Mouse (Mus musculus) lung, postnatal 0 days (tissue): ENCODE data around the gene Rbbp8nl. TPM values are rescaled to one million over a fixed set of nuclear protein-coding genes. Genes with fewer than 3 reads are reported as not detected.
A peak's percentile ranks its signal among the peaks of the same experiment; 100 is the strongest.

ENCODE experiments used
- ATAC-seq: fragments of 200-750 bp; cut with Nextera tagmentation; 2 replicates; pipeline ENCODE4 v1.8.0; 2017; ENCODE audit warnings: moderate library complexity
- DNase-seq: peaks from one replicate; pipeline ENCODE4 v3.0.0-alpha.2; 2016; ENCODE audit warnings: low spot score
- H3K27ac ChIP-seq: fragments of 300-500 bp; sonication (generic); 2 replicates; pipeline ENCODE4 v1.5.1; 2014; ENCODE audit warnings: antibody characterized with exemption, mild to moderate bottlenecking, low read length, mixed read lengths
- H3K27me3 ChIP-seq: fragments of 300-500 bp; sonication (generic); replicated peaks from 2 replicates; pipeline ENCODE4 v1.6.1; 2014; ENCODE audit warnings: low read length, mixed read lengths; ENCODE audit not compliant: insufficient read depth
- H3K36me3 ChIP-seq: fragments of 300-500 bp; sonication (generic); 2 replicates; pipeline ENCODE4 v1.6.1; 2014; ENCODE audit warnings: low read length, mixed read lengths; ENCODE audit not compliant: insufficient read depth
- H3K4me1 ChIP-seq: fragments of 300-500 bp; sonication (generic); 2 replicates; pipeline ENCODE4 v1.6.1; 2014; ENCODE audit warnings: antibody characterized with exemption, low read depth, low read length, mixed read lengths; ENCODE audit not compliant: insufficient read depth
- H3K4me2 ChIP-seq: fragments of 300-500 bp; sonication (generic); replicated peaks from 2 replicates; pipeline ENCODE4 v1.6.1; 2014; ENCODE audit warnings: low read depth, mild to moderate bottlenecking, low read length, moderate library complexity, mixed read lengths
- H3K4me3 ChIP-seq: fragments of 300-500 bp; sonication (generic); 2 replicates; pipeline ENCODE4 v1.5.1; 2014; ENCODE audit warnings: low read depth, low read length
- H3K9ac ChIP-seq: fragments of 300-500 bp; sonication (generic); replicated peaks from 2 replicates; pipeline ENCODE4 v1.6.1; 2014; ENCODE audit warnings: low read depth, mild to moderate bottlenecking
- H3K9me3 ChIP-seq: fragments of 300-500 bp; sonication (generic); 2 replicates; pipeline ENCODE4 v1.6.1; 2016; ENCODE audit warnings: low read length, mixed read lengths
- CTCF ChIP-seq: IDR thresholded peaks from 2 replicates; pipeline ENCODE4 v1.5.1; 2016; ENCODE audit warnings: antibody characterized with exemption, mild to moderate bottlenecking
- EP300 ChIP-seq: IDR thresholded peaks from 2 replicates; pipeline ENCODE4 v1.6.1; 2016; ENCODE audit warnings: antibody characterized with exemption, mild to moderate bottlenecking, control low read depth
- WGBS: fragments of 180-500 bp; shearing (Covaris S2); extraction: QIAGEN DNeasy Blood & Tissue Kit; methylation state at CpG from one replicate; pipeline ENCODE4 v1.1.7; 2014; 5-methylcytosine and 5-hydroxymethylcytosine counted together
- polyA plus RNA-seq: library from polyadenylated mRNA; unstranded; fragments of >200 nt; fragmentation: Nextera tagmentation; extraction: Ambion mirVana; gene quantifications from 2 replicates; pipeline ENCODE4 v1.2.1, GENCODE M21; 2015

Rbbp8nl gene
- polyA plus RNA-seq, 1 experiment from 2014 or later = 0.20 TPM

- Histone ChIP-seq H3K36me3 (no peaks in the 10 kb centered on the region), H3K27me3 (no peaks in the 10 kb centered on the region), H3K9me3 (no peaks in the 10 kb centered on the region), H3K4me3 (no peak overlapping the region), H3K9ac (no peak overlapping the region), H3K27ac (no peak overlapping the region), H3K4me1 (0 out of 2 replicates have a peak, but pooled peaks cover 2% of the 10 kb centered on the region), H3K4me2 (no peak overlapping the region)
- no peak for ATAC-seq
- 20% methylated on average over 2 of the region's 2 CpGs for WGBS
- no peak for DNase-seq
- no peak for TF ChIP-seq EP300
- no peak for TF ChIP-seq CTCF
These were observed 10.6 kb upstream of the Rbbp8nl start for GRCm38 (mm10) chr2:180300252-180300651.

- DNase-seq = peak; percentile 49
- H3K4me1 ChIP-seq = peaks cover 6% of the 10 kb centered on the region; the same call in 1 of the 2 replicates
- H3K27ac ChIP-seq = no peak overlapping the region
- no peak overlapping the region for H3K9ac ChIP-seq
- no peak overlapping the region for H3K4me3 ChIP-seq
- H3K4me2 ChIP-seq = no peak overlapping the region
- no peaks in the 10 kb centered on the region for H3K9me3 ChIP-seq
- TF ChIP-seq CTCF (no peak), EP300 (no peak)
- WGBS = 48% methylated on average over 8 of the region's 8 CpGs
- no peaks in the 10 kb centered on the region for H3K36me3 ChIP-seq
- 0 out of 2 replicates have a peak, but pooled peaks have one; percentile 9 for ATAC-seq
- H3K27me3 ChIP-seq = no peaks in the 10 kb centered on the region
These were observed 3.2 kb upstream of the Rbbp8nl start for GRCm38 (mm10) chr2:180292906-180293305.

GRCm38 (mm10) chr2:180292026-180292425, 2.3 kb upstream of the Rbbp8nl start:
- Histone ChIP-seq H3K4me3 (no peak overlapping the region), H3K27me3 (no peaks in the 10 kb centered on the region), H3K27ac (no peak overlapping the region), H3K9ac (no peak overlapping the region), H3K9me3 (no peaks in the 10 kb centered on the region), H3K4me2 (no peak overlapping the region), H3K4me1 (peaks cover 6% of the 10 kb centered on the region; the same call in 1 of the 2 replicates), H3K36me3 (no peaks in the 10 kb centered on the region)
- no peak for ATAC-seq
- WGBS = 41% methylated on average over 4 of the region's 4 CpGs
- TF ChIP-seq CTCF (no peak), EP300 (no peak)
- DNase-seq = no peak

GRCm38 (mm10) chr2:180291566-180291965, 1.9 kb upstream of the Rbbp8nl start:
- Histone ChIP-seq H3K4me3 (no peak overlapping the region), H3K4me1 (peaks cover 6% of the 10 kb centered on the region; the same call in 1 of the 2 replicates), H3K36me3 (no peaks in the 10 kb centered on the region), H3K27me3 (no peaks in the 10 kb centered on the region), H3K27ac (no peak overlapping the region), H3K9me3 (no peaks in the 10 kb centered on the region), H3K9ac (no peak overlapping the region), H3K4me2 (no peak overlapping the region)
- 48% methylated on average over 5 of the region's 5 CpGs for WGBS
- no peak for ATAC-seq
- no peak for DNase-seq
- TF ChIP-seq CTCF (no peak), EP300 (no peak)

- H3K27ac ChIP-seq = no peak overlapping the region
- H3K36me3 ChIP-seq = no peaks in the 10 kb centered on the region
- TF ChIP-seq CTCF (no peak), EP300 (no peak)
- ATAC-seq (no peak), DNase-seq (no peak)
- 43% methylated on average over 6 of the region's 6 CpGs for whole genome bisulfite sequencing
- no peak overlapping the region for H3K4me2 ChIP-seq
- peaks cover 6% of the 10 kb centered on the region; the same call in 1 of the 2 replicates for H3K4me1 ChIP-seq
- no peak overlapping the region for H3K4me3 ChIP-seq
- H3K27me3 ChIP-seq = no peaks in the 10 kb centered on the region
- H3K9me3 ChIP-seq = no peaks in the 10 kb centered on the region
- no peak overlapping the region for H3K9ac ChIP-seq
These were observed 824 bp upstream of the Rbbp8nl start for GRCm38 (mm10) chr2:180290503-180290902.

GRCm38 (mm10) chr2:180288966-180289365, 713 bp downstream of the Rbbp8nl start:
- Histone ChIP-seq H3K27me3 (no peaks in the 10 kb centered on the region), H3K36me3 (no peaks in the 10 kb centered on the region), H3K9me3 (no peaks in the 10 kb centered on the region), H3K4me2 (peak overlapping the region; percentile 38; the same call in 1 of the 2 replicates), H3K4me1 (peaks cover 6% of the 10 kb centered on the region; the same call in 1 of the 2 replicates), H3K27ac (peak overlapping the region; percentile 47; the same call in 1 of the 2 replicates), H3K4me3 (no peak overlapping the region), H3K9ac (no peak overlapping the region)
- no peak for DNase-seq
- 39% methylated on average over 11 of the region's 11 CpGs for WGBS
- TF ChIP-seq EP300 (no peak), CTCF (no peak)
- ATAC-seq = no peak

- no peak overlapping the region for H3K27ac ChIP-seq
- no peak for DNase-seq
- no peaks in the 10 kb centered on the region for H3K36me3 ChIP-seq
- H3K4me2 ChIP-seq = no peak overlapping the region
- peaks cover 7% of the 10 kb centered on the region; the same call in 1 of the 2 replicates for H3K4me1 ChIP-seq
- no peak overlapping the region for H3K4me3 ChIP-seq
- TF ChIP-seq EP300 (no peak), CTCF (no peak)
- WGBS = 82% methylated on average over 8 of the region's 8 CpGs
- no peaks in the 10 kb centered on the region for H3K27me3 ChIP-seq
- ATAC-seq = no peak
- H3K9ac ChIP-seq = no peak overlapping the region
- H3K9me3 ChIP-seq = no peaks in the 10 kb centered on the region
These were observed 10.4 kb downstream of the Rbbp8nl start for GRCm38 (mm10) chr2:180279321-180279720.
